Mouse (Mus musculus) MEL (cell line): Measurements from ENCODE around the gene Ap5z1. TPM values are rescaled to one million over a fixed set of nuclear protein-coding genes. Genes with fewer than 3 reads are reported as not detected.

Experiments
- DNase-seq: peaks from one replicate; pipeline ENCODE4 v3.0.0; 2011; ENCODE audit warnings: low read depth, low spot score
- H3K27ac ChIP-seq: 2 replicates; pipeline ENCODE4 v1.5.1; 2012; ENCODE audit warnings: low read depth, mild to moderate bottlenecking, control low read depth, low read length, moderate library complexity; ENCODE audit not compliant: control insufficient read depth
- H3K27me3 ChIP-seq, 2 experiments: fragments of 150-350 bp in 1 of 2; sonication (generic) in 1 of 2; 2 replicates each; pipeline ENCODE4 v1.6.1; 2012; ENCODE audit warnings: low read length in 2 of 2, mild to moderate bottlenecking in 2 of 2, improper control_type of control experiment in 1 of 2, moderate library complexity in 1 of 2; ENCODE audit not compliant: insufficient read depth in 2 of 2, control insufficient read depth in 1 of 2
- H3K36me3 ChIP-seq, 2 experiments: 2 replicates each; pipeline ENCODE4 v1.6.1; 2012 to 2014; ENCODE audit warnings: low read length in 2 of 2, improper control_type of control experiment in 1 of 2, inconsistent platforms in 1 of 2, mild to moderate bottlenecking in 1 of 2; ENCODE audit not compliant: insufficient read depth in 2 of 2, control insufficient read depth in 1 of 2
- H3K4me1 ChIP-seq, 2 experiments: fragments of 150-350 bp in 1 of 2; sonication (generic) in 1 of 2; 2 replicates each; pipeline ENCODE4 v1.6.1; 2012; ENCODE audit warnings: low read length in 2 of 2, improper control_type of control experiment in 1 of 2, mild to moderate bottlenecking in 1 of 2; ENCODE audit not compliant: insufficient read depth in 2 of 2, control insufficient read depth in 1 of 2
- H3K4me3 ChIP-seq, 2 experiments: fragments of 150-350 bp in 1 of 2; sonication (generic) in 1 of 2; 2 replicates each; pipeline ENCODE4 v1.5.1; 2012; ENCODE audit warnings: low read depth in 2 of 2, low read length in 2 of 2, mild to moderate bottlenecking in 2 of 2, moderate library complexity in 2 of 2, control low read depth in 1 of 2, improper control_type of control experiment in 1 of 2; ENCODE audit not compliant: control insufficient read depth in 1 of 2, insufficient read depth in 1 of 2
- H3K79me2 ChIP-seq: 2 replicates; pipeline ENCODE4 v1.6.1; 2012; ENCODE audit warnings: mild to moderate bottlenecking, low read length, moderate library complexity; ENCODE audit not compliant: control insufficient read depth, poor library complexity, insufficient read depth
- H3K9ac ChIP-seq: 2 replicates; pipeline ENCODE4 v1.6.1; 2012; ENCODE audit warnings: low read depth, mild to moderate bottlenecking, control low read depth, low read length, moderate library complexity; ENCODE audit not compliant: control insufficient read depth, poor library complexity, severe bottlenecking
- H3K9me3 ChIP-seq: fragments of 150-350 bp; sonication (generic); replicated peaks from 2 replicates; pipeline ENCODE4 v1.6.1; 2012; ENCODE audit warnings: mild to moderate bottlenecking, low read length, improper control_type of control experiment, moderate library complexity; ENCODE audit not compliant: insufficient read depth
- CHD1 ChIP-seq: IDR thresholded peaks from 2 replicates; pipeline ENCODE4 v1.6.1; 2012; ENCODE audit warnings: low read depth, mild to moderate bottlenecking, inconsistent platforms, low read length, improper control_type of control experiment
- E2F4 ChIP-seq: IDR thresholded peaks from 2 replicates; pipeline ENCODE4 v1.6.1; 2011; ENCODE audit warnings: low read depth, low read length, improper control_type of control experiment, borderline replicate concordance
- EP300 ChIP-seq, 2 experiments: IDR thresholded peaks; 2 replicates each; pipeline ENCODE4 v1.6.1; 2011; ENCODE audit warnings: improper control_type of control experiment in 2 of 2, low read length in 2 of 2, low read depth in 1 of 2, mild to moderate bottlenecking in 1 of 2
- ETS1 ChIP-seq: IDR thresholded peaks from 2 replicates; pipeline ENCODE4 v1.6.1; 2012; ENCODE audit warnings: low read depth, mild to moderate bottlenecking, inconsistent platforms, low read length, improper control_type of control experiment, moderate library complexity
- GABPA ChIP-seq: IDR thresholded peaks from 2 replicates; pipeline ENCODE4 v1.6.1; 2012; ENCODE audit warnings: low read depth, mild to moderate bottlenecking, inconsistent platforms, low read length, improper control_type of control experiment, moderate library complexity
- MAX ChIP-seq: IDR thresholded peaks from 2 replicates; pipeline ENCODE4 v1.6.1; 2011; ENCODE audit warnings: low read length, improper control_type of control experiment
- MAZ ChIP-seq: IDR thresholded peaks from 2 replicates; pipeline ENCODE4 v1.6.1; 2012; ENCODE audit warnings: low read depth, mild to moderate bottlenecking, inconsistent platforms, low read length, improper control_type of control experiment
- MEF2A ChIP-seq: IDR thresholded peaks from 2 replicates; pipeline ENCODE4 v1.6.1; 2014; ENCODE audit warnings: low read depth, mild to moderate bottlenecking, inconsistent platforms, low read length, improper control_type of control experiment; ENCODE audit not compliant: poor library complexity, insufficient replicate concordance, severe bottlenecking; ENCODE audit errors: extremely low read depth
- MXI1 ChIP-seq: IDR thresholded peaks from 2 replicates; pipeline ENCODE4 v1.6.1; 2011; ENCODE audit warnings: mild to moderate bottlenecking, low read depth, low read length, improper control_type of control experiment
- MYB ChIP-seq: IDR thresholded peaks from 2 replicates; pipeline ENCODE4 v1.6.1; 2011; ENCODE audit warnings: mild to moderate bottlenecking, low read depth, low read length, improper control_type of control experiment
- NRF1 ChIP-seq: IDR thresholded peaks from 2 replicates; pipeline ENCODE4 v1.6.1; 2014; ENCODE audit warnings: low read depth, mild to moderate bottlenecking, inconsistent platforms, low read length, improper control_type of control experiment, moderate library complexity; ENCODE audit not compliant: poor library complexity, insufficient read depth, severe bottlenecking
- POLR2A ChIP-seq, 2 experiments: IDR thresholded peaks; 2 replicates each; pipeline ENCODE4 v1.6.1; 2011 to 2012; ENCODE audit warnings: low read length in 2 of 2, mild to moderate bottlenecking in 2 of 2, control low read depth in 1 of 2, improper control_type of control experiment in 1 of 2, low read depth in 1 of 2, moderate library complexity in 1 of 2; ENCODE audit not compliant: control insufficient read depth in 1 of 2, insufficient read depth in 1 of 2, poor library complexity in 1 of 2
- TAL1 ChIP-seq: IDR thresholded peaks from 2 replicates; pipeline ENCODE4 v1.6.1; 2012; ENCODE audit warnings: mild to moderate bottlenecking, inconsistent platforms, low read length, moderate library complexity, mixed read lengths
- USF2 ChIP-seq, 2 experiments: IDR thresholded peaks; 2 replicates each; pipeline ENCODE4 v1.6.1; 2011 to 2012; ENCODE audit warnings: improper control_type of control experiment in 2 of 2, low read length in 2 of 2, borderline replicate concordance in 1 of 2, inconsistent platforms in 1 of 2, low read depth in 1 of 2, mild to moderate bottlenecking in 1 of 2; ENCODE audit not compliant: insufficient read depth in 1 of 2
- ZKSCAN1 ChIP-seq: IDR thresholded peaks from 2 replicates; pipeline ENCODE4 v1.6.1; 2012; ENCODE audit warnings: low read depth, mild to moderate bottlenecking, inconsistent platforms, low read length, improper control_type of control experiment, moderate library complexity
- ZMIZ1 ChIP-seq: IDR thresholded peaks from 2 replicates; pipeline ENCODE4 v1.6.1; 2012; ENCODE audit warnings: low read depth, mild to moderate bottlenecking, inconsistent platforms, low read length, improper control_type of control experiment, moderate library complexity
- ZNF384 ChIP-seq: IDR thresholded peaks from 2 replicates; pipeline ENCODE4 v1.6.1; 2012; ENCODE audit warnings: low read depth, mild to moderate bottlenecking, inconsistent platforms, low read length, improper control_type of control experiment
- polyA plus RNA-seq, 2 experiments: library from polyadenylated mRNA; stranded (reverse) in 1 of 2; unstranded in 1 of 2; fragments of >175 nt in 1 of 2; fragments of >200 nt in 1 of 2; gene quantifications; 2 replicates each; pipeline versions ENCODE4 v1.2.1 to v1.2.4; 2012; ENCODE audit warnings: low replicate concordance in 2 of 2, low read depth in 1 of 2; ENCODE audit not compliant: insufficient read length in 2 of 2, insufficient read depth in 1 of 2, missing spikeins in 1 of 2
- total RNA-seq: library from RNA; depleted of rRNA; stranded (reverse); fragments of 300-350 nt; gene quantifications from 2 replicates; pipeline ENCODE4 v1.2.3, GENCODE M21; 2012

Gene Ap5z1
- total and polyA plus RNA-seq, 3 experiments, result 4.4 to 13.5 TPM; not detected in 1

GRCm38 (mm10) chr5:142426476-142426875, 37.3 kb upstream of the Ap5z1 start:
- no peaks in the 10 kb centered on the region; a peak in 1 of 4 replicates for H3K36me3 ChIP-seq
- H3K9me3 ChIP-seq, result no peaks in the 10 kb centered on the region
- H3K4me3 ChIP-seq, result no peak overlapping the region
- no peaks in the 10 kb centered on the region; a peak in 1 of 4 replicates for H3K4me1 ChIP-seq
- no peaks in the 10 kb centered on the region for H3K27me3 ChIP-seq
- H3K9ac ChIP-seq, result no peak overlapping the region
- H3K27ac ChIP-seq, result no peak overlapping the region
- TF ChIP-seq MAX, result no peak
- no peak for TF ChIP-seq GABPA
- TF ChIP-seq POLR2A (IDR thresholded peaks at IDR 0.05; ENCODE audit: control insufficient read depth in 1 of 2, insufficient read depth in 1 of 2, low read depth in 1 of 2, low read length in 2 of 2, poor library complexity in 1 of 2), result no peak
- TF ChIP-seq EP300 (IDR thresholded peaks at IDR 0.05; ENCODE audit: low read depth in 1 of 2, low read length in 2 of 2), result no peak
- no peak for TF ChIP-seq ZMIZ1
- DNase-seq, result no peak
- peaks cover 1% of the 10 kb centered on the region; the same call in 1 of the 2 replicates for H3K79me2 ChIP-seq

DNA sequence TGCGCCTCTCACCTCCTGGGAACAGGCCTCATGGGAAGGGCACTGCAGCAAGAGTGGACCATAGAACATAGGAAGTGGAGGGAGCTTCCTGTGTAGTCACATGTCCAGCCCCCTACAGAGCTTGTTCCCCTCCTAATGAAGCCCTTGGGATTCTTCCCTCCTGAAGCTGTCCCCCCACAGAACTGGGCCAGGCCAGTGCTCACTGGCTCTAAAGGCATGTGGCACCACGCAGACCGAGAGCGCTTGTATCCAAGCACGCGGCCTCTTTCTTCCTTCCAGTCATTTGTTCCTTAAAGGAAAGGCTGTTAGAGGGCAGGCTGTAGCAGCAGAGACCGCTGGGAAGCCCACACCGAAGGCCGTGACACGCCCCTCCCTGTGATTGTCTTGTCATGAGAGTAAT, 35.9 kb upstream of the Ap5z1 start:
- DNase-seq, result no peak
- Histone ChIP-seq H3K27me3 (no peaks in the 10 kb centered on the region), H3K9ac (no peak overlapping the region), H3K4me3 (no peak overlapping the region), H3K4me1 (no peaks in the 10 kb centered on the region; a peak in 1 of 4 replicates)
- TF ChIP-seq MAX (no peak), NRF1 (no peak), E2F4 (no peak), ZKSCAN1 (no peak), MXI1 (no peak), CHD1 (no peak), TAL1 (no peak), USF2 (IDR thresholded peaks at IDR 0.05; ENCODE audit: borderline replicate concordance in 1 of 2, insufficient read depth in 1 of 2, low read depth in 1 of 2, low read length in 2 of 2) (no peak), MEF2A (no peak), MYB (no peak), MAZ (no peak), ETS1 (no peak), ZNF384 (no peak)
- TF ChIP-seq, all 39 proteins: peak for 0
- H3K9me3 ChIP-seq, result no peaks in the 10 kb centered on the region
- H3K36me3 ChIP-seq, result no peaks in the 10 kb centered on the region
- no peak overlapping the region for H3K27ac ChIP-seq
- no peaks in the 10 kb centered on the region for H3K79me2 ChIP-seq
